Mouse (Mus musculus) liver, embryonic 11.5 days (tissue): ENCODE data around the gene Lama5. TPM values are rescaled to one million over a fixed set of nuclear protein-coding genes. Genes with fewer than 3 reads are reported as not detected.

ENCODE experiments used
- ATAC-seq: fragments of 200-750 bp; cut with Nextera tagmentation; replicated peaks from 2 replicates; pipeline ENCODE4 v1.8.0; 2017; ENCODE audit warnings: moderate number of reproducible peaks, mild to moderate bottlenecking, moderate TSS enrichment, moderate library complexity; ENCODE audit not compliant: low FRiP score
- DNase-seq: peaks from one replicate; pipeline ENCODE4 v3.0.0-alpha.2; 2017; ENCODE audit warnings: low spot score
- H3K27ac ChIP-seq: fragments of 300-500 bp; sonication (generic); 2 replicates; pipeline ENCODE4 v1.5.1; 2014; ENCODE audit warnings: mild to moderate bottlenecking, low read depth, low read length, control low read depth
- H3K27me3 ChIP-seq: fragments of 300-500 bp; sonication (generic); replicated peaks from 2 replicates; pipeline ENCODE4 v1.6.1; 2014; ENCODE audit warnings: low read length, mixed read lengths; ENCODE audit not compliant: control insufficient read depth, insufficient read depth
- H3K36me3 ChIP-seq: fragments of 300-500 bp; sonication (generic); 2 replicates; pipeline ENCODE4 v1.6.1; 2014; ENCODE audit warnings: mild to moderate bottlenecking, low read length, moderate library complexity, mixed read lengths; ENCODE audit not compliant: control insufficient read depth, insufficient read depth
- H3K4me1 ChIP-seq: fragments of 300-500 bp; sonication (generic); replicated peaks from 2 replicates; pipeline ENCODE4 v1.6.1; 2014; ENCODE audit warnings: low read length, mixed read lengths; ENCODE audit not compliant: control insufficient read depth, insufficient read depth
- H3K4me2 ChIP-seq: fragments of 300-500 bp; sonication (generic); 2 replicates; pipeline ENCODE4 v1.6.1; 2014; ENCODE audit warnings: mild to moderate bottlenecking, control low read depth, moderate library complexity
- H3K4me3 ChIP-seq: fragments of 300-500 bp; sonication (generic); 2 replicates; pipeline ENCODE4 v1.5.1; 2014; ENCODE audit warnings: low read depth, low read length, control low read depth
- H3K9ac ChIP-seq: fragments of 300-500 bp; sonication (generic); 2 replicates; pipeline ENCODE4 v1.6.1; 2014; ENCODE audit warnings: low read depth, low read length, control low read depth
- H3K9me3 ChIP-seq: fragments of 300-500 bp; sonication (generic); 2 replicates; pipeline ENCODE4 v1.6.1; 2016; ENCODE audit warnings: low read length, inconsistent platforms, mixed read lengths; ENCODE audit not compliant: control insufficient read depth
- WGBS: fragments of 180-500 bp; shearing (Covaris S2); extraction: QIAGEN DNeasy Blood & Tissue Kit; methylation state at CpG from one replicate; pipeline ENCODE4 v1.1.7; 2014; 5-methylcytosine and 5-hydroxymethylcytosine counted together
- polyA plus RNA-seq: library from polyadenylated mRNA; unstranded; fragments of >200 nt; fragmentation: Nextera tagmentation; extraction: Ambion mirVana; gene quantifications from 2 replicates; pipeline ENCODE4 v1.2.1, GENCODE M21; 2014

Gene Lama5
- polyA plus RNA-seq, 1 experiment from 2014 or later: 15.5 TPM

GRCm38 (mm10) chr2:180257001-180257521 is 31.4 kb upstream of the Lama5 start, which contains the start of gene Rps21:
Gene Rps21, plus strand, starts transcription at chr2:180257377.
- peak within 1 kb of the TSS; percentile 98 for H3K4me3 ChIP-seq
- H3K4me1 ChIP-seq: peaks cover 13% of the 10 kb centered on the region
- H3K27me3 ChIP-seq: no peaks in the 10 kb centered on the region
- peak within 1 kb of the TSS; percentile 89 for H3K27ac ChIP-seq
- DNase-seq: peak; percentile 97
- H3K9ac ChIP-seq: peak within 1 kb of the TSS; percentile 98
- peaks cover 21% of the 10 kb centered on the region; the same call in 1 of the 2 replicates for H3K36me3 ChIP-seq
- H3K9me3 ChIP-seq: no peaks in the 10 kb centered on the region
- peak within 1 kb of the TSS; percentile 99 for H3K4me2 ChIP-seq
- ATAC-seq: peak; percentile 92
- under 1% methylated on average over 38 of the region's 38 CpGs for WGBS

- 18% methylated on average over 26 of the region's 26 CpGs for WGBS
- peak overlapping the region; percentile 89 for H3K27ac ChIP-seq
These were observed 30.8 kb upstream of the Lama5 start for GRCm38 (mm10) chr2:180256296-180257000.

GRCm38 (mm10) chr2:180255701-180256100 is 30.0 kb upstream of the Lama5 start:
- Histone ChIP-seq H3K9me3 (no peaks in the 10 kb centered on the region), H3K36me3 (peaks cover 16% of the 10 kb centered on the region; the same call in 1 of the 2 replicates), H3K27me3 (no peaks in the 10 kb centered on the region), H3K27ac (no peak overlapping the region; the same call in 1 of the 2 replicates), H3K9ac (no peak overlapping the region), H3K4me2 (peak overlapping the region; percentile 99), H3K4me1 (peaks cover 13% of the 10 kb centered on the region), H3K4me3 (peak overlapping the region; percentile 98)
- 77% methylated on average over 9 of the region's 9 CpGs for WGBS
- ATAC-seq (no peak), DNase-seq (no peak)

More at GRCm38 (mm10) chr2:180256296-180257000, 30.8 kb upstream of the Lama5 start:
- Histone ChIP-seq H3K9me3 (no peaks in the 10 kb centered on the region), H3K4me2 (peak overlapping the region; percentile 99), H3K36me3 (peaks cover 19% of the 10 kb centered on the region; the same call in 1 of the 2 replicates), H3K4me1 (peaks cover 13% of the 10 kb centered on the region), H3K9ac (peak overlapping the region; percentile 82), H3K27me3 (no peaks in the 10 kb centered on the region), H3K4me3 (peak overlapping the region; percentile 98)
- DNase-seq (no peak), ATAC-seq (peak; percentile 31)

- H3K9ac ChIP-seq: no peak overlapping the region
- no peak for ATAC-seq
- 91% methylated on average over 5 of the region's 5 CpGs for WGBS
These were observed 29.0 kb upstream of the Lama5 start for GRCm38 (mm10) chr2:180254436-180255209.

GRCm38 (mm10) chr2:180251838-180252237 is 26.2 kb upstream of the Lama5 start:
- ATAC-seq: no peak
- H3K4me3 ChIP-seq: no peak overlapping the region
- peaks cover 8% of the 10 kb centered on the region; the same call in 1 of the 2 replicates for H3K4me1 ChIP-seq
- H3K4me2 ChIP-seq: no peak overlapping the region
- no peaks in the 10 kb centered on the region for H3K36me3 ChIP-seq
- H3K9ac ChIP-seq: no peak overlapping the region
- no peak overlapping the region for H3K27ac ChIP-seq
- no peaks in the 10 kb centered on the region for H3K27me3 ChIP-seq
- H3K9me3 ChIP-seq: no peaks in the 10 kb centered on the region
- DNase-seq: no peak
- 64% methylated on average over 3 of the region's 3 CpGs for WGBS

More at GRCm38 (mm10) chr2:180254436-180255209, 29.0 kb upstream of the Lama5 start:
- Histone ChIP-seq H3K4me3 (no peak overlapping the region), H3K27me3 (no peaks in the 10 kb centered on the region), H3K27ac (no peak overlapping the region), H3K36me3 (peaks cover 10% of the 10 kb centered on the region; the same call in 1 of the 2 replicates), H3K4me2 (no peak overlapping the region), H3K4me1 (peaks cover 13% of the 10 kb centered on the region), H3K9me3 (no peaks in the 10 kb centered on the region)
- DNase-seq: no peak

- Histone ChIP-seq H3K9me3 (no peaks in the 10 kb centered on the region), H3K36me3 (no peaks in the 10 kb centered on the region), H3K27ac (no peak overlapping the region), H3K9ac (no peak overlapping the region), H3K4me1 (peaks cover 6% of the 10 kb centered on the region; the same call in 1 of the 2 replicates), H3K27me3 (no peaks in the 10 kb centered on the region), H3K4me2 (no peak overlapping the region), H3K4me3 (no peak overlapping the region)
- ATAC-seq (peak; percentile 78), DNase-seq (no peak)
- WGBS: 27% methylated on average over 11 of the region's 11 CpGs
These were observed 25.4 kb upstream of the Lama5 start for GRCm38 (mm10) chr2:180250930-180251611.

- H3K4me3 ChIP-seq: no peak overlapping the region
- no peaks in the 10 kb centered on the region for H3K27me3 ChIP-seq
- DNase-seq: no peak
- no peaks in the 10 kb centered on the region for H3K36me3 ChIP-seq
- H3K9ac ChIP-seq: no peak overlapping the region
- ATAC-seq: peak; percentile 48
- H3K27ac ChIP-seq: no peak overlapping the region
- H3K4me1 ChIP-seq: peaks cover 3% of the 10 kb centered on the region; the same call in 1 of the 2 replicates
- 62% methylated on average over 9 of the region's 9 CpGs for WGBS
- H3K9me3 ChIP-seq: no peaks in the 10 kb centered on the region
- peak overlapping the region; percentile 13; the same call in 1 of the 2 replicates for H3K4me2 ChIP-seq
These were observed 23.4 kb upstream of the Lama5 start for GRCm38 (mm10) chr2:180248947-180249660.
